Mouse (Mus musculus) small intestine, adult 2 months (tissue): ENCODE measurements at regions not wholly inside any gene's neighbourhood (a gene's known extent, or its start where the extent isn't known, plus 50 kb on each side); places are given as distances from the start of the nearest gene placed in this dataset.
"Not testable (repeated sequence)": the region's sequence is repeated elsewhere in the genome, so short reads cannot be mapped to it uniquely, and the experiment has no call there.

Experiments
- H3K27ac ChIP-seq: fragments of 200-500 bp; 2 replicates; pipeline ENCODE4 v1.5.1; 2012; ENCODE audit warnings: low read depth, low read length, control low read depth, inconsistent platforms; ENCODE audit not compliant: insufficient read depth
- H3K27me3 ChIP-seq: fragments of 200-500 bp; 2 replicates; pipeline ENCODE4 v1.6.1; 2012; ENCODE audit warnings: mild to moderate bottlenecking, moderate library complexity, low read length, inconsistent platforms; ENCODE audit not compliant: control insufficient read depth, insufficient read depth
- H3K36me3 ChIP-seq: fragments of 200-500 bp; 2 replicates; pipeline ENCODE4 v1.6.1; 2012; ENCODE audit warnings: mild to moderate bottlenecking, low read length, control low read depth, inconsistent platforms; ENCODE audit not compliant: control insufficient read depth, insufficient read depth
- H3K4me1 ChIP-seq: fragments of 200-500 bp; 2 replicates; pipeline ENCODE4 v1.6.1; 2012; ENCODE audit warnings: low read length, inconsistent platforms, mixed read lengths; ENCODE audit not compliant: control insufficient read depth, insufficient read depth, insufficient read length
- H3K4me3 ChIP-seq: fragments of 200-500 bp; 2 replicates; pipeline ENCODE4 v1.5.1; 2012; ENCODE audit warnings: low read depth, mild to moderate bottlenecking, control low read depth, inconsistent platforms, low read length, moderate library complexity
- CTCF ChIP-seq: fragments of 200-500 bp; IDR thresholded peaks from 2 replicates; pipeline ENCODE4 v1.5.1; 2012; ENCODE audit warnings: low read depth, mild to moderate bottlenecking, control low read depth, inconsistent platforms, low read length, moderate library complexity, mixed read lengths; ENCODE audit not compliant: insufficient replicate concordance, insufficient read length; ENCODE audit errors: extremely low read depth
- POLR2A ChIP-seq: fragments of 200-500 bp; IDR thresholded peaks from 2 replicates; pipeline ENCODE4 v1.6.1; 2012; ENCODE audit warnings: low read depth, mild to moderate bottlenecking, control low read depth, inconsistent platforms, low read length, moderate library complexity
- WGBS: fragments of 180-500 bp; shearing (Covaris S2); methylation state at CpG from one replicate; pipeline ENCODE4 v1.1.7; 2018; 5-methylcytosine and 5-hydroxymethylcytosine counted together

- WGBS: 54% methylated on average over 3 of the region's 3 CpGs
- TF ChIP-seq CTCF (no peak), POLR2A (no peak)
- Histone ChIP-seq H3K36me3 (no peaks in the 10 kb centered on the region), H3K27me3 (no peaks in the 10 kb centered on the region; the same call in 1 of the 2 replicates), H3K4me3 (no peak overlapping the region), H3K4me1 (peaks cover 3% of the 10 kb centered on the region), H3K27ac (no peak overlapping the region)
These were observed 57.1 kb downstream of the Ccdc54 start for GRCm38 (mm10) chr16:50533881-50534280.

- Histone ChIP-seq H3K27ac (no peak overlapping the region; the same call in 1 of the 2 replicates), H3K36me3 (no peaks in the 10 kb centered on the region), H3K4me3 (peak overlapping the region; percentile 70), H3K4me1 (peaks cover 3% of the 10 kb centered on the region), H3K27me3 (no peaks in the 10 kb centered on the region; the same call in 1 of the 2 replicates)
- peak; percentile 88 for TF ChIP-seq CTCF
- TF ChIP-seq POLR2A: 0 out of 2 replicates have a peak, but pooled peaks have one; percentile 31
- WGBS: under 1% methylated on average over 46 of the region's 46 CpGs
These were observed 61.2 kb downstream of the Ccdc54 start for GRCm38 (mm10) chr16:50529511-50530416.

GRCm38 (mm10) chr16:50528677-50529510, 62.1 kb downstream of the Ccdc54 start:
- H3K27ac ChIP-seq: peak overlapping the region; percentile 3; the same call in 1 of the 2 replicates
- H3K4me1 ChIP-seq: peaks cover 3% of the 10 kb centered on the region
- no peaks in the 10 kb centered on the region for H3K36me3 ChIP-seq
- under 1% methylated on average over 81 of the region's 81 CpGs for WGBS
- TF ChIP-seq CTCF: no peak
- no peak; the same call in 1 of the 2 replicates for TF ChIP-seq POLR2A
- H3K4me3 ChIP-seq: peak overlapping the region; percentile 70
- H3K27me3 ChIP-seq: no peaks in the 10 kb centered on the region; the same call in 1 of the 2 replicates

- no peaks in the 10 kb centered on the region for H3K36me3 ChIP-seq
These were observed 62.6 kb downstream of the Ccdc54 start for GRCm38 (mm10) chr16:50528355-50528676.

GRCm38 (mm10) chr16:50526930-50527329, 64.0 kb downstream of the Ccdc54 start:
- H3K4me1 ChIP-seq, H3K4me3 ChIP-seq, H3K27me3 ChIP-seq, H3K27ac ChIP-seq, H3K36me3 ChIP-seq: not testable (repeated sequence)
- WGBS: 82% methylated on average over 5 of the region's 5 CpGs

More at GRCm38 (mm10) chr16:50528355-50528676, 62.6 kb downstream of the Ccdc54 start:
- TF ChIP-seq CTCF (no peak), POLR2A (no peak)
- H3K27me3 ChIP-seq: no peaks in the 10 kb centered on the region; the same call in 1 of the 2 replicates
- H3K4me1 ChIP-seq: peaks cover 3% of the 10 kb centered on the region
- peak overlapping the region; percentile 70 for H3K4me3 ChIP-seq
- WGBS: under 1% methylated on average over 9 of the region's 9 CpGs
- peak overlapping the region; percentile 3; the same call in 1 of the 2 replicates for H3K27ac ChIP-seq

- no peak overlapping the region for H3K27ac ChIP-seq
- TF ChIP-seq CTCF: no peak
- TF ChIP-seq POLR2A: no peak
- H3K27me3 ChIP-seq: no peaks in the 10 kb centered on the region; the same call in 1 of the 2 replicates
- peaks cover 3% of the 10 kb centered on the region for H3K4me1 ChIP-seq
- no peak overlapping the region for H3K4me3 ChIP-seq
- H3K36me3 ChIP-seq: no peaks in the 10 kb centered on the region
- 88% methylated on average over 11 of the region's 11 CpGs for WGBS
These were observed 65.0 kb downstream of the Ccdc54 start for GRCm38 (mm10) chr16:50525934-50526366.

- TF ChIP-seq POLR2A (no peak), CTCF (no peak)
- H3K36me3 ChIP-seq: no peaks in the 10 kb centered on the region
- no peaks in the 10 kb centered on the region; the same call in 1 of the 2 replicates for H3K27me3 ChIP-seq
- H3K4me1 ChIP-seq: peaks cover 3% of the 10 kb centered on the region
- 93% methylated on average over 9 of the region's 9 CpGs for WGBS
- no peak overlapping the region for H3K27ac ChIP-seq
- no peak overlapping the region for H3K4me3 ChIP-seq
These were observed 65.5 kb downstream of the Ccdc54 start for GRCm38 (mm10) chr16:50525504-50525903.
